ENCODE assay signal across 15 mouse cellular contexts in genomic region chr9:54499291-54499690, GRCm38 (mm10). TPM values are rescaled to one million over a fixed set of nuclear protein-coding genes. Genes with fewer than 3 reads are reported as not detected.
A peak's percentile ranks its signal among the peaks of the same experiment; 100 is the strongest.
DNase-seq lines count a peak whose midpoint lies in the region; ATAC-seq and TF ChIP-seq lines count a peak whose summit lies in the region.
"Had no signal": no experiment of that assay in that cellular context is flagged by ENCODE, and none has a peak within 500 bp of the region (broad histone marks: within the 10 kb centered on the region; RNA-seq: fewer than 3 reads in every experiment).

No protein-coding gene starts in this region.

- peak; percentile 35 for TF ChIP-seq CTCF in layer of hippocampus, adult 2 months (conservative IDR thresholded peaks at IDR 0.05)

- no peak overlapping the region for H3K9ac ChIP-seq in midbrain, embryonic 15.5 days
- H3K9ac ChIP-seq: intestine, embryonic 15.5 days; liver, embryonic 13.5 days had no signal

- peak overlapping the region; percentile 97 for H3K4me3 ChIP-seq in layer of hippocampus, adult 2 months
- H3K4me3 ChIP-seq in midbrain, embryonic 15.5 days, result no peak overlapping the region; the same call in 1 of the 2 replicates
- H3K4me3 ChIP-seq: intestine, embryonic 15.5 days; liver, embryonic 13.5 days had no signal

- H3K36me3 ChIP-seq in midbrain, embryonic 15.5 days (replicated peaks), result no peaks in the 10 kb centered on the region
- H3K36me3 ChIP-seq: intestine, embryonic 15.5 days; liver, embryonic 13.5 days had no signal

- H3K9me3 ChIP-seq in midbrain, embryonic 15.5 days, result no peaks in the 10 kb centered on the region
- H3K9me3 ChIP-seq: intestine, embryonic 15.5 days; liver, embryonic 13.5 days had no signal

- WGBS in midbrain, embryonic 15.5 days, result 83% methylated on average over 6 of the region's 6 CpGs

- peaks cover 31% of the 10 kb centered on the region for H3K4me1 ChIP-seq in midbrain, embryonic 15.5 days
- H3K4me1 ChIP-seq: intestine, embryonic 15.5 days had no signal

- H3K4me2 ChIP-seq in midbrain, embryonic 15.5 days, result peak overlapping the region; percentile 78; the same call in 1 of the 2 replicates
- H3K4me2 ChIP-seq: intestine, embryonic 15.5 days; liver, embryonic 13.5 days had no signal

- ATAC-seq in midbrain, embryonic 15.5 days (replicated peaks), result no peak
- ATAC-seq: intestine, embryonic 15.5 days had no signal

- no peaks in the 10 kb centered on the region for H3K27me3 ChIP-seq in midbrain, embryonic 15.5 days (replicated peaks)
- H3K27me3 ChIP-seq: intestine, embryonic 15.5 days had no signal

- DNase-seq in layer of hippocampus, adult 2 months (ENCODE audit: low spot score in 2 of 2), result peak in 1 of 2 experiments; percentile 26
- DNase-seq in layer of hippocampus, adult 8-10 months (ENCODE audit: low spot score in 2 of 2), result no peak
- peak; percentile 29 for DNase-seq in cerebellum, adult 8-10 months
- DNase-seq in cerebellum, postnatal 14 days, result peak; percentile 19 to 41
- DNase-seq in kidney, adult 8-10 months, result no peak
- no peak for DNase-seq in right cerebral cortex, postnatal 25 days
- DNase-seq: adrenal gland, postnatal 14 days; liver, embryonic 13.5 days had no signal

- H3K27ac ChIP-seq in layer of hippocampus, adult 2 months, result peak overlapping the region; percentile 68
- H3K27ac ChIP-seq in midbrain, embryonic 15.5 days, result no peak overlapping the region
- H3K27ac ChIP-seq: intestine, embryonic 15.5 days; liver, embryonic 13.5 days had no signal

RNA-seq across cellular contexts. Expression of gene Dmxl2, which starts 2.1 kb away (rescaled TPM):
- total RNA-seq in layer of hippocampus, adult 2 months (2021), result 100 to 1,000 TPM; 214 TPM
- total RNA-seq in layer of hippocampus, adult 8-10 months (2022), result 100 to 1,000 TPM; 184 to 220 (median 198) TPM
- polyA plus RNA-seq in midbrain, embryonic 15.5 days (2015; fragmentation: Nextera tagmentation; extraction: Ambion mirVana), result 57.0 and 63.2 TPM in 2 replicates

RNA-seq across cellular contexts. Expression of gene Sh2d7, which starts 39.5 kb away (rescaled TPM):
- not detected for total RNA-seq in layer of hippocampus, adult 2 months (2021)
- not detected for total RNA-seq in layer of hippocampus, adult 8-10 months (2022)
- not detected in 2 replicates for polyA plus RNA-seq in midbrain, embryonic 15.5 days (2015; fragmentation: Nextera tagmentation; extraction: Ambion mirVana)
- total RNA-seq: adrenal gland, postnatal 14 days; gastrocnemius, postnatal 4 days; left cerebral cortex, postnatal 10 days had no signal
- polyA plus RNA-seq: embryonic facial prominence, embryonic 14.5 days; heart, embryonic 16.5 days; intestine, embryonic 15.5 days; liver, embryonic 13.5 days; spleen, adult 2 months had no signal

Comparison
In these comparisons a context has a peak if more than half of its experiments do, and no peak if none do; other contexts are left out.
1. DNase-seq: peak in cerebellum, adult 8-10 months (single experiment) and cerebellum, postnatal 14 days (2 of 2); none in layer of hippocampus, adult 8-10 months (0 of 2), kidney, adult 8-10 months (0 of 2) and right cerebral cortex, postnatal 25 days (single experiment).